Mouse (Mus musculus): Measurements from ENCODE around the gene Scp2. TPM values are rescaled to one million over a fixed set of nuclear protein-coding genes. Genes with fewer than 3 reads are reported as not detected.

The Scp2 gene
- polyA plus RNA-seq, 1 experiment from 2014 or later, result 265 TPM

- H3K36me3 ChIP-seq (ENCODE audit: control insufficient read depth, insufficient read depth, low read length), result no peaks in the 10 kb centered on the region
- H3K4me3 ChIP-seq (ENCODE audit: low read depth, low read length), result no peak overlapping the region
- no peak overlapping the region for H3K27ac ChIP-seq (ENCODE audit: low read depth, low read length)
- 80% methylated on average over 2 of the region's 2 CpGs for WGBS
- no peak for ATAC-seq
- H3K4me2 ChIP-seq (ENCODE audit: low read length), result no peak overlapping the region
- no peaks in the 10 kb centered on the region for H3K27me3 ChIP-seq (replicated peaks; ENCODE audit: control insufficient read depth, insufficient read depth, low read length)
- DNase-seq (ENCODE audit: low spot score), result no peak
- H3K9me3 ChIP-seq (replicated peaks; ENCODE audit: control insufficient read depth, low read length), result no peaks in the 10 kb centered on the region
- H3K4me1 ChIP-seq (ENCODE audit: control insufficient read depth, insufficient read depth, low read length), result no peaks in the 10 kb centered on the region
- no peak overlapping the region for H3K9ac ChIP-seq (ENCODE audit: low read length)
Measured at GRCm38 (mm10) chr4:108014466-108014865, 130.3 kb downstream of the Scp2 start.

- Histone ChIP-seq H3K27ac (ENCODE audit: low read depth, low read length) (no peak overlapping the region), H3K4me2 (ENCODE audit: low read length) (no peak overlapping the region), H3K9me3 (replicated peaks; ENCODE audit: control insufficient read depth, low read length) (no peaks in the 10 kb centered on the region), H3K27me3 (replicated peaks; ENCODE audit: control insufficient read depth, insufficient read depth, low read length) (no peaks in the 10 kb centered on the region), H3K36me3 (ENCODE audit: control insufficient read depth, insufficient read depth, low read length) (no peaks in the 10 kb centered on the region), H3K4me3 (ENCODE audit: low read depth, low read length) (no peak overlapping the region), H3K9ac (ENCODE audit: low read length) (no peak overlapping the region), H3K4me1 (ENCODE audit: control insufficient read depth, insufficient read depth, low read length) (no peaks in the 10 kb centered on the region)
- no peak for ATAC-seq
- 84% methylated on average over 8 of the region's 8 CpGs for WGBS
- DNase-seq (ENCODE audit: low spot score), result no peak
Measured at GRCm38 (mm10) chr4:108008541-108008940, 136.3 kb downstream of the Scp2 start.

- Histone ChIP-seq H3K4me2 (ENCODE audit: low read length) (no peak overlapping the region), H3K36me3 (ENCODE audit: control insufficient read depth, insufficient read depth, low read length) (no peaks in the 10 kb centered on the region), H3K4me3 (ENCODE audit: low read depth, low read length) (no peak overlapping the region), H3K9me3 (replicated peaks; ENCODE audit: control insufficient read depth, low read length) (no peaks in the 10 kb centered on the region), H3K27ac (ENCODE audit: low read depth, low read length) (no peak overlapping the region), H3K9ac (ENCODE audit: low read length) (no peak overlapping the region), H3K4me1 (ENCODE audit: control insufficient read depth, insufficient read depth, low read length) (no peaks in the 10 kb centered on the region), H3K27me3 (replicated peaks; ENCODE audit: control insufficient read depth, insufficient read depth, low read length) (no peaks in the 10 kb centered on the region)
- ATAC-seq, result no peak
- 87% methylated on average over 7 of the region's 7 CpGs for WGBS
- no peak for DNase-seq (ENCODE audit: low spot score)
Measured at GRCm38 (mm10) chr4:108007532-108008103, 137.2 kb downstream of the Scp2 start.

DNA sequence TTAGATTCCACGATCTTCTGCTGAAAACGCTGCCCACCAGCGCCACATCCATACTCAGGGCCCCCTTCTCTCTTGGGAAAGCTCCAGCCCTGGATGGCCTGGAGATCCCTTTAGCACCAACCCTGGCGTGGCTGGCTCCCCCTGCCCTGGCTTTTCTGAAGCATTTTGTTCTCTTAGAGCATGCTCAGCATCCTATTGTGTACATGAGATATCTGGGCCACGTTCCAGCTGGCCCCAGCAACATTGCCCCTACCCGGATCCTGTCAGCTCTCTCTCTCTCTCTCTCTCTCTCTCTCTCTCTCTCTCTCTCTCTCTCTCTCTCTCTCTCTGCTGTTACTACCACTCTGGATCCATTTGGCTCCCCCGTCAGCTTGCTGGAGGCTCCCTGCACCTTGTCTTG, 139.5 kb downstream of the Scp2 start:
- no peak for ATAC-seq
- Histone ChIP-seq H3K27me3 (replicated peaks; ENCODE audit: control insufficient read depth, insufficient read depth, low read length) (no peaks in the 10 kb centered on the region), H3K9ac (ENCODE audit: low read length) (no peak overlapping the region), H3K4me2 (ENCODE audit: low read length) (no peak overlapping the region), H3K4me1 (ENCODE audit: control insufficient read depth, insufficient read depth, low read length) (no peaks in the 10 kb centered on the region), H3K36me3 (ENCODE audit: control insufficient read depth, insufficient read depth, low read length) (no peaks in the 10 kb centered on the region), H3K9me3 (replicated peaks; ENCODE audit: control insufficient read depth, low read length) (no peaks in the 10 kb centered on the region), H3K27ac (ENCODE audit: low read depth, low read length) (no peak overlapping the region), H3K4me3 (ENCODE audit: low read depth, low read length) (no peak overlapping the region)
- peak; percentile 65 for DNase-seq (ENCODE audit: low spot score)
- 46% methylated on average over 7 of the region's 7 CpGs for WGBS

GRCm38 (mm10) chr4:107999380-107999779, 145.4 kb downstream of the Scp2 start:
- no peak overlapping the region for H3K4me3 ChIP-seq (ENCODE audit: low read depth, low read length)
- DNase-seq (ENCODE audit: low spot score) (no peak), ATAC-seq (no peak)
- H3K4me1 ChIP-seq (ENCODE audit: control insufficient read depth, insufficient read depth, low read length), result no peaks in the 10 kb centered on the region
- no peak overlapping the region for H3K27ac ChIP-seq (ENCODE audit: low read depth, low read length)
- H3K27me3 ChIP-seq (replicated peaks; ENCODE audit: control insufficient read depth, insufficient read depth, low read length), result no peaks in the 10 kb centered on the region
- 73% methylated on average over 1 of the region's 1 CpGs for WGBS
- H3K4me2 ChIP-seq (ENCODE audit: low read length), result no peak overlapping the region
- no peaks in the 10 kb centered on the region for H3K36me3 ChIP-seq (ENCODE audit: control insufficient read depth, insufficient read depth, low read length)
- no peaks in the 10 kb centered on the region for H3K9me3 ChIP-seq (replicated peaks; ENCODE audit: control insufficient read depth, low read length)
- H3K9ac ChIP-seq (ENCODE audit: low read length), result no peak overlapping the region

GRCm38 (mm10) chr4:107998641-107999332, 146.0 kb downstream of the Scp2 start:
- ATAC-seq (no peak), DNase-seq (ENCODE audit: low spot score) (peak; percentile 46)
- Histone ChIP-seq H3K4me2 (ENCODE audit: low read length) (no peak overlapping the region), H3K4me3 (ENCODE audit: low read depth, low read length) (no peak overlapping the region), H3K9me3 (replicated peaks; ENCODE audit: control insufficient read depth, low read length) (no peaks in the 10 kb centered on the region), H3K9ac (ENCODE audit: low read length) (no peak overlapping the region), H3K4me1 (ENCODE audit: control insufficient read depth, insufficient read depth, low read length) (no peaks in the 10 kb centered on the region), H3K36me3 (ENCODE audit: control insufficient read depth, insufficient read depth, low read length) (no peaks in the 10 kb centered on the region), H3K27me3 (replicated peaks; ENCODE audit: control insufficient read depth, insufficient read depth, low read length) (no peaks in the 10 kb centered on the region), H3K27ac (ENCODE audit: low read depth, low read length) (no peak overlapping the region)
- WGBS, result 24% methylated on average over 11 of the region's 11 CpGs

- H3K4me1 ChIP-seq (ENCODE audit: control insufficient read depth, insufficient read depth, low read length), result 0 out of 2 replicates have a peak, but pooled peaks cover 2% of the 10 kb centered on the region
- H3K36me3 ChIP-seq (ENCODE audit: control insufficient read depth, insufficient read depth, low read length), result no peaks in the 10 kb centered on the region
- DNase-seq (ENCODE audit: low spot score), result no peak
- H3K9me3 ChIP-seq (replicated peaks; ENCODE audit: control insufficient read depth, low read length), result no peaks in the 10 kb centered on the region
- no peak for ATAC-seq
- 90% methylated on average over 9 of the region's 9 CpGs for WGBS
- no peak overlapping the region; the same call in 1 of the 2 replicates for H3K9ac ChIP-seq (ENCODE audit: low read length)
- no peak overlapping the region for H3K27ac ChIP-seq (ENCODE audit: low read depth, low read length)
- H3K4me3 ChIP-seq (ENCODE audit: low read depth, low read length), result no peak overlapping the region
- no peaks in the 10 kb centered on the region for H3K27me3 ChIP-seq (replicated peaks; ENCODE audit: control insufficient read depth, insufficient read depth, low read length)
- H3K4me2 ChIP-seq (ENCODE audit: low read length), result no peak overlapping the region
Measured at GRCm38 (mm10) chr4:107996418-107996986, 148.3 kb downstream of the Scp2 start.

DNA sequence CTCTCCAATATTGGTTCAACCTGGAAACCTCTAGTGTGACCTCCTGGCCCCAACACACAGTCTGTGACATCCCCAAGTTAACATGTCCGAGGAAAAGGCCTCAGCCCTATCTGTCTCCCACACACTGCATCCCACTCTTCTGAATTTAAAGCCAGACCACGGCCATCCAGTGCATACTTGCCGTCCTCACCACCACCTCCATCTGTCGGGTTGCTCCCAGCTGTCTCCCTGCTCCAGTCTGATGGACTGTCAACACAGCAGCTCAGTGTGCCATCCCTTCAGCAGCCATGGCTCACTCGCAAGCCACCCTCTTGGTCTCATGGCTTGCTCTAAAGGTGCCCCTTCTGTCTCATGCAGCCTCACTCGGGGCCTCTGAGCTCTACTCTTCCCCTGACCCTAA, 149.1 kb downstream of the Scp2 start:
- no peak overlapping the region for H3K4me3 ChIP-seq (ENCODE audit: low read depth, low read length)
- ATAC-seq (no peak), DNase-seq (ENCODE audit: low spot score) (no peak)
- no peaks in the 10 kb centered on the region for H3K9me3 ChIP-seq (replicated peaks; ENCODE audit: control insufficient read depth, low read length)
- no peak overlapping the region for H3K4me2 ChIP-seq (ENCODE audit: low read length)
- H3K27me3 ChIP-seq (replicated peaks; ENCODE audit: control insufficient read depth, insufficient read depth, low read length), result no peaks in the 10 kb centered on the region
- H3K27ac ChIP-seq (ENCODE audit: low read depth, low read length), result peak overlapping the region; percentile 5; the same call in 1 of the 2 replicates
- 0 out of 2 replicates have a peak, but pooled peaks cover 2% of the 10 kb centered on the region for H3K4me1 ChIP-seq (ENCODE audit: control insufficient read depth, insufficient read depth, low read length)
- H3K36me3 ChIP-seq (ENCODE audit: control insufficient read depth, insufficient read depth, low read length), result no peaks in the 10 kb centered on the region
- H3K9ac ChIP-seq (ENCODE audit: low read length), result no peak overlapping the region
- 77% methylated on average over 6 of the region's 6 CpGs for WGBS

DNA sequence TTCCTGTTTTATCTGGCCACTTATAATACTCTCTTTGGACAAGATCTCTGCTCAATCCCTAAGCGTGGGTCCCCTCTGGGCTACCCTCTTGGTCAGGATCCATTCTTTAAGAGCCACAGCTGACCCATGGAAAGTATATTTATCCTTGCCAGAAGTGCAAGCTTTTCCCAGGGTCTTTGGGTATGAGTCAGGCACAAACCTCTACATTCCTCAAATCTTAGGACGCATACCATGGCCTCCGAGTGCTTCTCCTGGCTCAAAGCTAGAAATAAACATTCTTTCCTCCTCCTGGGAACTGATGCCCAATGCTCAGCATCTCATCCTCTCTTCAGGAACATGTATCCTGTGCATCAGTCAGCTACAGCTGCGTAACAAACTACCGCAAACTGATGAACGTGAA, 149.8 kb downstream of the Scp2 start:
- no peaks in the 10 kb centered on the region for H3K36me3 ChIP-seq (ENCODE audit: control insufficient read depth, insufficient read depth, low read length)
- H3K4me2 ChIP-seq (ENCODE audit: low read length), result no peak overlapping the region
- H3K4me1 ChIP-seq (ENCODE audit: control insufficient read depth, insufficient read depth, low read length), result 0 out of 2 replicates have a peak, but pooled peaks cover 2% of the 10 kb centered on the region
- H3K4me3 ChIP-seq (ENCODE audit: low read depth, low read length), result no peak overlapping the region
- DNase-seq (ENCODE audit: low spot score), result no peak
- ATAC-seq, result no peak
- H3K27ac ChIP-seq (ENCODE audit: low read depth, low read length), result no peak overlapping the region
- H3K9ac ChIP-seq (ENCODE audit: low read length), result no peak overlapping the region
- WGBS, result 95% methylated on average over 6 of the region's 6 CpGs
- no peaks in the 10 kb centered on the region for H3K9me3 ChIP-seq (replicated peaks; ENCODE audit: control insufficient read depth, low read length)
- no peaks in the 10 kb centered on the region for H3K27me3 ChIP-seq (replicated peaks; ENCODE audit: control insufficient read depth, insufficient read depth, low read length)
